Mouse (Mus musculus): ENCODE data around the gene Bhlhb9. TPM values are rescaled to one million over a fixed set of nuclear protein-coding genes. Genes with fewer than 3 reads are reported as not detected.
"Not testable (repeated sequence)": the region's sequence is repeated elsewhere in the genome, so short reads cannot be mapped to it uniquely, and the experiment has no call there.

Bhlhb9 gene
- total and polyA plus RNA-seq, 2 experiments = 1.5 to 4.1 TPM

- no peaks in the 10 kb centered on the region for H3K79me2 ChIP-seq (ENCODE audit: control insufficient read depth, insufficient read depth, low read length)
- no peaks in the 10 kb centered on the region for H3K36me3 ChIP-seq (ENCODE audit: control insufficient read depth, insufficient read depth, low read length)
- H3K4me3 ChIP-seq (ENCODE audit: insufficient read depth, low read depth, low read length) = no peak overlapping the region
- H3K4me1 ChIP-seq (ENCODE audit: control insufficient read depth, insufficient read depth, low read length) = no peaks in the 10 kb centered on the region
- DNase-seq (ENCODE audit: extremely low read depth, low read depth, low spot score) = no peak
- H3K27ac ChIP-seq (replicated peaks; ENCODE audit: insufficient read depth, low read depth, low read length) = no peak overlapping the region
- peaks cover 2% of the 10 kb centered on the region; the same call in 1 of the 2 replicates for H3K27me3 ChIP-seq (ENCODE audit: control insufficient read depth, insufficient read depth, low read length)
- WGBS = 52% methylated on average over 2 of the region's 2 CpGs
- TF ChIP-seq CTCF (IDR thresholded peaks at IDR 0.05; ENCODE audit: low read depth, low read length) = no peak
- no peak for TF ChIP-seq POLR2A (IDR thresholded peaks at IDR 0.05; ENCODE audit: extremely low read depth, insufficient read depth, low read length)
- H3K9ac ChIP-seq (ENCODE audit: low read depth, low read length) = no peak overlapping the region
Observed at GRCm38 (mm10) chrX:135837896-135838295, 40.5 kb downstream of the Bhlhb9 start.

- H3K27ac ChIP-seq (replicated peaks; ENCODE audit: insufficient read depth, low read depth, low read length); H3K27me3 ChIP-seq (ENCODE audit: control insufficient read depth, insufficient read depth, low read length); H3K4me1 ChIP-seq (ENCODE audit: control insufficient read depth, insufficient read depth, low read length); DNase-seq (ENCODE audit: extremely low read depth, low read depth, low spot score); H3K79me2 ChIP-seq (ENCODE audit: control insufficient read depth, insufficient read depth, low read length); H3K36me3 ChIP-seq (ENCODE audit: control insufficient read depth, insufficient read depth, low read length); H3K9ac ChIP-seq (ENCODE audit: low read depth, low read length): not testable (repeated sequence)
- H3K4me3 ChIP-seq (ENCODE audit: insufficient read depth, low read depth, low read length) = peak within 1 kb of the TSS; percentile 49; the same call in 1 of the 2 replicates
- WGBS = 6% methylated on average over 28 of the region's 32 CpGs
Observed at GRCm38 (mm10) chrX:135838521-135839360, 41.3 kb downstream of the Bhlhb9 start, which contains the start of gene Gprasp2. TSS of gene Gprasp2 (plus strand) at chrX:135839034.

GRCm38 (mm10) chrX:135839397-135840391, 42.3 kb downstream of the Bhlhb9 start:
- peak; percentile 3 for DNase-seq (ENCODE audit: extremely low read depth, low read depth, low spot score)
- not testable (repeated sequence) for H3K79me2 ChIP-seq (ENCODE audit: control insufficient read depth, insufficient read depth, low read length); H3K4me1 ChIP-seq (ENCODE audit: control insufficient read depth, insufficient read depth, low read length); H3K9ac ChIP-seq (ENCODE audit: low read depth, low read length); H3K27ac ChIP-seq (replicated peaks; ENCODE audit: insufficient read depth, low read depth, low read length); H3K27me3 ChIP-seq (ENCODE audit: control insufficient read depth, insufficient read depth, low read length); H3K36me3 ChIP-seq (ENCODE audit: control insufficient read depth, insufficient read depth, low read length)
- 9% methylated on average over 16 of the region's 17 CpGs for WGBS
- H3K4me3 ChIP-seq (ENCODE audit: insufficient read depth, low read depth, low read length) = peak overlapping the region; percentile 49; the same call in 1 of the 2 replicates

DNA sequence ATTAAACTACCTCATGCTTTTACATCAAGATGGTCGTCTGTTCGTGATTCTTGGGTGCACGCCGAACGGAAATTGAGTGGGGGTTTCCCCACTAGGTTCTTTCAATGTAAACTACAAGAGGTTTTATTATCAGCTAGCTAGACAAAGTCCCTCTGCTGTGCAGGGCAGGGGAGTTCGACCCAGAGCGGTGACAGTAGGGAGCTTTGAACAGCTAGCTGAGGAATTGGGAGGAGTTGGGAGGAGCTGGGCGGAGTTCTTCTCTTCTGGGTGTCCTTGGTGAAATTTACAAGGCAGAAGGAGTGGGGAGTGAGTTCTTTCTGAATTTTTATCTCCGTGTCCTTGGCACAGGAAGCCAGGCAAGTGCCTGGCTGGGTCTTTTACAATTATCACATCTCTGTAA, 69.4 kb downstream of the Bhlhb9 start:
- H3K27ac ChIP-seq (replicated peaks; ENCODE audit: insufficient read depth, low read depth, low read length); H3K9ac ChIP-seq (ENCODE audit: low read depth, low read length); DNase-seq (ENCODE audit: extremely low read depth, low read depth, low spot score); H3K36me3 ChIP-seq (ENCODE audit: control insufficient read depth, insufficient read depth, low read length); H3K4me3 ChIP-seq (ENCODE audit: insufficient read depth, low read depth, low read length); H3K79me2 ChIP-seq (ENCODE audit: control insufficient read depth, insufficient read depth, low read length); H3K4me1 ChIP-seq (ENCODE audit: control insufficient read depth, insufficient read depth, low read length); H3K27me3 ChIP-seq (ENCODE audit: control insufficient read depth, insufficient read depth, low read length): not testable (repeated sequence)
- WGBS = 95% methylated on average over 9 of the region's 9 CpGs

DNA sequence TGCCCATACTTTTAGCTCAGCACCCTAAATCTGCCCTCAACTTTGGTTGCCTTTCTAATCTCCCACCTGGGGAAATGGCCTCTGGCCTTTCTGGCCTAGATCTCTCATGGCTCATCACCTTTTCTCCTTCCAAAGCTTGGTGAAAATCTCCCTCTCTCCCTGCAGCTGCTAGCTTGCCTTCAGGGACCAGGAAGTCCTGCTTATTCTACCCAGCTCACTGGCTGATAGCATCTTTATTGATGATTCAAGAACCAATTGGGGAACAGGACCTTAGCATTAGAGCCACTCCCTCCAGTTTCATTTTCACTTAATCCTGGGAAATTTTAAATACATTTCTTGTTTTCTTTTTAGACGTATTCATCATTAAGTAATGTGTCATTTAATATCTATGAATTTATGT, 79.3 kb downstream of the Bhlhb9 start:
- no peak for DNase-seq (ENCODE audit: extremely low read depth, low read depth, low spot score)
- Histone ChIP-seq H3K27ac (replicated peaks; ENCODE audit: insufficient read depth, low read depth, low read length) (no peak overlapping the region), H3K9ac (ENCODE audit: low read depth, low read length) (no peak overlapping the region), H3K27me3 (ENCODE audit: control insufficient read depth, insufficient read depth, low read length) (no peaks in the 10 kb centered on the region), H3K36me3 (ENCODE audit: control insufficient read depth, insufficient read depth, low read length) (no peaks in the 10 kb centered on the region), H3K79me2 (ENCODE audit: control insufficient read depth, insufficient read depth, low read length) (no peaks in the 10 kb centered on the region), H3K4me1 (ENCODE audit: control insufficient read depth, insufficient read depth, low read length) (no peaks in the 10 kb centered on the region), H3K4me3 (ENCODE audit: insufficient read depth, low read depth, low read length) (no peak overlapping the region)
- 71% methylated on average over 1 of the region's 1 CpGs for WGBS
- TF ChIP-seq CTCF (IDR thresholded peaks at IDR 0.05; ENCODE audit: low read depth, low read length) = no peak
- TF ChIP-seq POLR2A (IDR thresholded peaks at IDR 0.05; ENCODE audit: extremely low read depth, insufficient read depth, low read length) = no peak

- 92% methylated on average over 1 of the region's 1 CpGs for WGBS
- Histone ChIP-seq H3K79me2 (ENCODE audit: control insufficient read depth, insufficient read depth, low read length) (no peaks in the 10 kb centered on the region), H3K27me3 (ENCODE audit: control insufficient read depth, insufficient read depth, low read length) (no peaks in the 10 kb centered on the region), H3K36me3 (ENCODE audit: control insufficient read depth, insufficient read depth, low read length) (no peaks in the 10 kb centered on the region), H3K9ac (ENCODE audit: low read depth, low read length) (no peak overlapping the region), H3K4me1 (ENCODE audit: control insufficient read depth, insufficient read depth, low read length) (no peaks in the 10 kb centered on the region), H3K27ac (replicated peaks; ENCODE audit: insufficient read depth, low read depth, low read length) (no peak overlapping the region), H3K4me3 (ENCODE audit: insufficient read depth, low read depth, low read length) (no peak overlapping the region)
- TF ChIP-seq POLR2A (IDR thresholded peaks at IDR 0.05; ENCODE audit: extremely low read depth, insufficient read depth, low read length) (no peak), CTCF (IDR thresholded peaks at IDR 0.05; ENCODE audit: low read depth, low read length) (no peak)
- no peak for DNase-seq (ENCODE audit: extremely low read depth, low read depth, low spot score)
Observed at GRCm38 (mm10) chrX:135879626-135880025, 82.2 kb downstream of the Bhlhb9 start.

Data from liver, adult 2 months (tissue).